Mouse (Mus musculus): Measurements from ENCODE around the gene Rasa3.
A peak's percentile ranks its signal among the peaks of the same experiment; 100 is the strongest.

Rasa3 gene

DNA sequence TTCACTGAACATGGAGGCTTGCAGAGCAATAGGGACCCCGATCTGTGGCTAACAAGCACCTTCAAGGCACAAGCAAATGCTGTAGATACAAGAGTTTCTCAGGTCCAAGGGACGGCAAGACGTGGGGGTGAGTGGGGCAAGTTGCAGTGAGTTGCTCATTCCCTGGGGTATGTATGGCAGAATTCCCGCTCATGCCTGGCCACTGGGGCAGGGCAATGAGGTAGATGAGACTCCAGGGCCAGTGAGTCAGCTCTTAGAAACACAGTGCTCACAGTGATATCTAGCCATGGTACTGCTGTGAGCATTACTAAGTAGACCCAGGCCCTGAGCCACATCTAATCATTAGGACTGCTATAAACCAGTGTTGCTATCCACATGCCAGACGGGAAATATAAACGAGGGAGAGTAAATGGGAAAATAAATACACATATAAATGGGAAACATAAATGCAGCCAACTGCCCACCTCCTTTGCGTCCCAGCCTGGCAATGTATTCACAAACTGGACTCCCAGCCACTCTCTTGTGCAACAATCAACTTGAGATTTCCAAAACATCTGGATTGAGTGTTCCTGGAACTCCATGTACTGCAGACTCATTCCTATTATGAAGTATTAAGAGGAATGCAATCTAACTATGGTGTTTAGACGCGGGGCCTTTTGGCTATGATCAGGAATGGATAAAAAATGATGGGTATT is 57.0 kb downstream of the Rasa3 start:
- DNase-seq (ENCODE audit: low spot score in 2 of 2), result no peak

DNA sequence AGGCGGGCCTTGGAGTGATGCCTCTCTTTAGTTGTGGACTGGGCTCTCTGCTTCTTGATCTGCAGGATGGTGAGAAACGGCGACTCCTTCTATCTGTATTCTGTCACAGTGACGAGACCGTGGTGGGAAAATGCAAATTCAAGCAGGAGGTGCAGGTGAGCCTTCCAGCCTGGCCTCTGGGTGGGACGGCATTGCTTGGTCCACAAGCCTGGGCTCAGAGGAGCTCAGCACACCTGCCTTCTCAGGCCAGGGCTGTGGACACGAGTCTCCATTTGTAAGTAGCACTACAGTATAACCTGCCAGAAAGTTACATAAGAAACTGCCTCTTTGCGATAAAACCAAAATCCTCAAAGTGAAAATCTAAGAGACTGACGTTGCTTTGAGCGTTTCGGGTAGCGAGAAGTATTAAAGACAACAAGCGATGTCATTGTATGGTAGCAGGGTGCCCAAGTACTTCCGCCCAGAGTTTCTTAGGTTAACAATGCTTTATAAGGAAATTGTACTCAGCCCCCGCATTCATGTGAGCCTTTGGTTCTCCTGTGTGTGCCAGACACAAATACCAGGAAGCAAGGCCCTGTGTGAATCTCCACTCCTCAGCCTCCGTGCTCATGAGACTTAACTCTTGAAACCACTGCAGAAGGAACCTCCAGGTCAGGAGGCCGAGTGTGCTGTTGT is 60.4 kb downstream of the Rasa3 start:
- DNase-seq (ENCODE audit: low spot score in 2 of 2), result no peak

DNA sequence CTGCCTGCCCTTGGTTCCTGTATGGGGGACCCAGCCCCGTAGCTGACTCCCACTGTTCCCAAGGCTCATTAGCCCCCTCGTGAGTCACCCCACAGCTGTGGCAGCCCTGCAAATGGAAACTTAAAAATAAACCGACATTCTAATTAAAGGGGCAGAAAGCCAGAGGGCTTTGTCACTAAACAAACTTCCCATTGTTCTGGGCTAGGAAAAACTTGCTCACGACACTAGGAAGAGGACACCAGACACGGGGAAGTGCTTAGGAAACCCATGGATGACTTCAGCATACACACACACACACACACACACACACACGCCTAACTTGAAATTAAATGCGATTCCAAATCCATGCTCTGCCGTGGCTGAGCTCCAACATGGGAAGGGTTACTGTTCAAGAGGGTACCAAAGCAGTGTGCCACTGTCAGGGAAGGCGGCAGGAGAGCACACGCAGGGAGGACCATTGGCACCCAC is 62.4 kb downstream of the Rasa3 start:
- no peak for DNase-seq (ENCODE audit: low spot score in 2 of 2)

DNA sequence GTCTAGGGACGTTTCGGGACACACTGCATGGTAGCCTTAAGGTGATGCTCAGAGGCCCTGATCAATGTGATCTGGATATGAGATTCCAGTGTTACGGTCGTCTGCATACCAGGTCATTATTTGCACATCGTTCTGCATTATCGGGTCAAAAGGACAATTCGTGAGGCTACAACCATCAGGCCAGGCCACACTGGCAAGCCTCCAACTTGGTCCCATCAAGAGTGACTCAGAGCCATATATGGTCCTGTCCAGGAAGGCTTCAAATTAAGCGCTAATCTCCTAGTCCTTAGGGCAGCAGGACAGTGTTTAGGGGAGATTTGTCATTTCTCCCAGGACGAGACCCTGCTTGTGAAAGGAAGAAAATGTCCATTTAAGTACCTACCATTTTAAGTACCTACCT is 63.3 kb downstream of the Rasa3 start:
- DNase-seq (ENCODE audit: low spot score in 2 of 2), result no peak

DNA sequence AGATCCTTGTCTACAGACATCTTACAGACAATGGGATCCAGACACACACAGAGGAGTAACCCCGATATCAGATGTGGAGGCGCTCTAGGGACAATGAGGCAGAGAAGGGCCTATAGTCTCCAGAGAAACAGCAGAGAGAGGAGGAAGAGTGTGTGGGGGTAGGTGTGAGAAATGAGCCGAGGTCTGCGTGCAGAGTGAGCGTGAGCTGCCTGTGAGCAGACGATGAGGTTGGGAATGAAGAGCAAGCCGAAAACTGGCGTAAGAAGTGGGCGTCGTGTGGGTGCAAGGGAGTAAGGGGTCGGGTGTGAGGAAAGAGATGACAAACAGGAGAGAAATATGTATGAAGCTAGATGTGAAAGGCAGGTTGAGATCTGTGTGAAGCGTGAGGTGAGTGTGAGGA is 65.7 kb downstream of the Rasa3 start:
- DNase-seq (ENCODE audit: low spot score in 2 of 2), result peak in 1 of 2 experiments; percentile 62

DNA sequence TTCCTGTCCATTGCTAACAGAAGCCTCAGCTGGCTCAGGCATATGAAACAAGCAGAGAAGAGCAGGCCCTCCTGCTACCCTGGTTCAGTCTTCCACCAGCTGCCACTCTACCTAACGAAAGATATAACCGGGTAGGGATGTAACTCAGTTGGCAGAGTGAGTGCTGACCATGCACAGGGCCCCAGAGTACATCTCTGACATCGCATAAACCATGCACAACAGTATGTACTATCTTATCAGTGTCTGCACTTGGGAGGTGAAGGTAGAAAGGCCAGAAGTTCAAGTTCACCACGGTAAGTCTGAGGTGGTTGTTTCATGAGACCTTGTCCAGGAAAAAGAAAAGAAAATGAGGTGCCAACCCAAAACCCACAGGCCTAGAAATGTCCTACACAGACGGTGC is 67.4 kb downstream of the Rasa3 start:
- no peak for DNase-seq (ENCODE audit: low spot score in 2 of 2)

DNA sequence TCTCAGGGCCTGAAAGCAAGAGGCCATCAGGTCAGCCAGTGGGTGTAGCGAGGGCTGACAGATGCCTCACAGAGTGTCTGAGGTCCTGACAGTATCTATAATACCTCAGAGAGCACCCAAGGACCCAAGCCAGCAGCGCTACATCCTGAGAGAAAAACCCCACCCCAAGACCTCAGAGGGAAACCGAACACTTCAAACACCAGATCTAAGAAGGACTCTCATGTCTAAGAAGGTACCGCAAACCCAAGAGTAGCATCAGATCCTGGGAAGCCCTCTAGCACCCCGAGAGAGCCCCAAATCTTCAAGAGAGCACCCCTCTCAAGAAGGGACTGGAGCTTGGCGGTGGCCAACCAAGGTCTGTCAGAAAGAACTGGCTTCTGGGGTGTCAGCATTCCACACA is 68.5 kb downstream of the Rasa3 start:
- DNase-seq (ENCODE audit: low spot score in 2 of 2), result no peak

DNA sequence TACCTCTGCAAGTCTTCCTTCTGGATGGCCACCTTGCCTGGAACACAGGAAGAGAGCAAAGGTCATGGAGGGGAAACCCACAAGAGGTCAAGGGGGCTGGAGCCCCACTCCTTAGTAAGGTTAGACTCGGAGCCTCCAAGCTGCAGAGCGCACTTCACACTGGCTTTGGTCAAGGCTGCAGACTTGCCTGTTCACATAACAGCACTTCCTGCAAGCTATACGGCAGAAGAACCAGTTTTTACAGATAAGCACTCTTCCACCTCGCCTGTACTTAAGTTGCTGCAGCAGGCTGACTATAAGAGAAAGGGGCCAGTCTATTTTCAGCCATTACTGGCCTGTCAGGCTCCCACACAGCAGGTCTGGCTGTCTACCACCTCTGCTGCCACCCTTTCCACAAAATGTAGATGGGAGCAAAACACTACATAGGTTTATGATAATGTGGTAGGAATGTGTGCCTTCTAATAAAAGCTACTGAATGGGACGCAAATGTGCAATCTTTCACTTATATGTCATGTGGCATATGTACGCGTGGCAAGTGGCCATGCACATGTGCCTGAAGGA is 71.4 kb downstream of the Rasa3 start:
- no peak for DNase-seq (ENCODE audit: low spot score in 2 of 2)

DNA sequence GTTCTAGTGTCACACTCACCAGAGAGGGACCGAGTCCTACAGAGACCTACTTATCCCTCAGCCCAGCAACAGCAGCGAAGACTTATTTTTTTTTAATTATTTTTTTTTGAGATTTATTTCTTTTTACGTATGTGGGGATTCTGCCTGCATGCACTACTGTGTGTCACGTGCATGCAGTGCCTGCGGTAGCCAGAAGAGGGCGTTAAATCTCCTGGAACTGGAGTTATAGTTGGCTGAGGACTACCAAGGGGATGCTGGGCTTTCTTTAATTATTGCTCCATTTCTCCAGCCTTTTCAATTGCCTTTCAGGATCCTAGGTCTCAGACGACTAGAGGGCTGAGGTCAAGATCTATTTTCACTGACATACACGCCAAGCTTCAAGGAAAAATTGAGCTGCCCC is 74.8 kb downstream of the Rasa3 start:
- DNase-seq (ENCODE audit: low spot score in 2 of 2), result no peak

DNA sequence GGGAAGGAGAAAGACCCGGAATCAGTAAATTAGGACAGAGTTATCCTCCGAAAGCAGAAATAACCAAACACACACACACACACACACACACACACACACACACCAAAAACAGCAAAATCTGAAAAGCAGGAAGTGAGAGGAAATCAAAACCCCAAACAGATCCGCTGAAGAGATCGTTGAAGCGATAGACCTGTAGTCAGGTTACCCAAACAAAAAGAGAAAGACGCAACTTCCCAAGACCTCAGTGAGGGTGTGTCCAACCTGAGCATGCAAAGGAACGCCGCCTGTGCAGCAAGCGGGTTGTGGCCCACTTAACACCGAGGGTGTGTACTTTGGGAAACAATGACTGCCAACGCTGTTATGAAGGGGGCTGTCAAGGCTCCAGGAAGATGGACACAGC is 76.2 kb downstream of the Rasa3 start:
- no peak for DNase-seq (ENCODE audit: low spot score in 2 of 2)

DNA sequence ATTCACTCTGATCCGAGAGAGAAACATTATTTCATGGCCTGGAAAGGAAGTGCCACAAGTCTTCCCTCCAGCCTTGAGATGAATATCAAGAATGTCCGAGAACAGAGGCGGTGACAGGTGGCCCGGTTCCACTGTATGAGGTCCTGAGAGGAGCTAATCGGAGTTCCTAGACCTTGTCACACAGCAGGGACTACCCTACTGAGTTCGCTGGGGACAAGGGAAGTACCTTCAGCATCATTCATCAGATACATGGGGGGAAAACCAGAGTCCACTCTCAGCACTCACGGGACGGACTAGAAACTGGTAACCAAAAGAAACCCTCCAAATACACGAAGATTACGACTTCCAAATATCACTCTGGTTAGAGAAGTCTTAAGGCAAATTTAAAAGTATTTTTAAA is 76.7 kb downstream of the Rasa3 start:
- DNase-seq (ENCODE audit: low spot score in 2 of 2), result no peak

DNA sequence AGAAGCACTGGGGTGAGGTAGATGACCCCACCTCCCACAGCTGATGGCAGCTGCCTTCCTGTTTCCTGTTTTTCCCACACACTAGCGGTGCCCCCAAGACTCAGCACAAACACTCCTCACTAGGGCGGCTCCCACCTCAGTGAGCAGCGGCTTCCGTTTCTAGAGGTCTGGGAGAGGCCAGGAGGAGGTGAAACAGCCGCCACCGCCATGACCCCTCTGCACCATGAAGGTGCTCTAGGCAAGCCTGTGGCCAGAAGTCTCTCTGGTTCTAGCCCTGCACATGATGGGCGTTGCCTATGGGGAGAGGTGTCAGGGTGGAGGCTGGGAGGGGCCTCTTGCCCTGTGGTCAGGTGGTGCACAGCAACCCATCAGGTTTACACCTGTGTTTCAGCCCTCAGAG is 77.2 kb downstream of the Rasa3 start:
- no peak for DNase-seq (ENCODE audit: low spot score in 2 of 2)

DNA sequence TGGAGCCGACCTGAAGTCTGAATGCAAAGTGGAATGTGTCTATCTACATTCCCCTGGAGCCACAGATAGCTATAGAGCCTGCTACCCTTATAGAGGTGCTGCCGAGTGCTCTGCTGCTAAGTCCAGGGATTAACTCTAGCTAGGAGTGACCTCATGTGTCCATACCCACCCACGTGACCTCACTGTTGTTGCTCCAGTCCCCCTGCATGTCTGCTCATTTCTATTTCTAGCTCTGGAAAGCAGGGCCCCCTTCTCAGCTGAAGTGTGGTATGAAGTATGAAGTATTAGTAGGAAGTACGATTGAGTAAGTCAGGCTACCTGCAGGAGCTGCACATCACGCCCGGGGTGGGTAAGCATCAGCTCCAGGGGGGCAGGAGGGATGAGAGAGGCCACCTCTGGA is 79.6 kb downstream of the Rasa3 start:
- no peak for DNase-seq (ENCODE audit: low spot score in 2 of 2)

DNA sequence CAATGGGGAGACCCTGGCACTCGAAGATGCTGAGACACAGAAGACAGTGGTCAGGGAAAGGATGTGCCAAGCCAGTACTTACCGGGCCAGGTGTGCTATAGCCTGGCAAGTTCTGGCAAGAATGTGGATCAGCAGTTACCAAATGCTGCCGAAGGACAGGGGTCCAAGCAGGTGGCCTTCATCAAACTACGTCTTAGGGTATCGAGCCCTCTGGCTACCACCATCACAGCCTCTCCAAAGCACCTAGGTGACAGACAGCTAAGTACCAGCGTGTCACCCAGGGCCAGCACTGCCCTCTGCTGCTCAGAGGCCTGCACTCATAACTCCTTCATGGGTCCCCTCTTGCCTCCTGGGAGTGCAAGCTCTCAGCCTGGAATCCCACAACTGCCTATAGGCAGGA is 81.5 kb downstream of the Rasa3 start:
- no peak for DNase-seq (ENCODE audit: low spot score in 2 of 2)

DNA sequence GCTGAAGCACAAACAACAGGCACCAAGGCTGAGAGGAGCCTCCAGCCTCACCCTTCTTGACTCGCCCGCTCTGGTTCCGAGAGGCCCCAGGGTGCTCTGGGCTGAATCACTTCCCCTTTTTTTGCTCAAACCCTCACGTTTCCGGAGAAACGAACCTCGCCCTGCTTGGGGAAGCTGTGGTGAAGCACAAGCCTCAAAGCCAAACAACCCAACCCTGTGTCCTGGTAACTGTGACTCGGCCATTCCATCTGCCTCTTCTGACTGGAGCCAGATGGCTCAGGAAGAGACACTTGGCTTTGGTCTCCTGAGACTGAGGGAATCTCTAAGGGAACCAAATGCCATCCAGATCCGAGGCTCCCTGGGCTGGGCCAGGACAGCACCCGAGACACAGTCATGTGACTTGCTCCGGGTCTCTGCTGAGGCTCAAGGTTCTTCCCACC is 82.5 kb downstream of the Rasa3 start:
- DNase-seq (ENCODE audit: low spot score in 2 of 2), result no peak

DNA sequence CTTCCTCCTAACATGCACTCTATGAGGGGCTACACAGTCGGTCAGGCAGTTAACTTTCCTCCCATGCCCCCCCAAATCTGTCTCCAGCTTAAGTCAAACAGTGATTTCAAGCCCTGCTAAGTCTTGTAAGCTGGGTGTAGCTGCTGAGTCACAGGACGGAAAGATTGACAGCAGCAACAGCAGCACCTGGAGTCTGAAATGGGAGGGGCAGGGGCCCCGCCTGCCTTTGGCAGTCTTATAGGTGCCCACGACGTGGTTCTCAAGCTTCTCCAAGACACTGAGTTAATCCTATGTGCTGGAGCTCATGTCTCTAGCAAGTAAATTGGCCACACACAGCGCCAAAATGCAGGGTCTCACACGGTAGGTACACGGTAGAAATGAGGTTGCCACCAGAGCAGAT is 84.1 kb downstream of the Rasa3 start:
- DNase-seq (ENCODE audit: low spot score in 2 of 2), result no peak

DNA sequence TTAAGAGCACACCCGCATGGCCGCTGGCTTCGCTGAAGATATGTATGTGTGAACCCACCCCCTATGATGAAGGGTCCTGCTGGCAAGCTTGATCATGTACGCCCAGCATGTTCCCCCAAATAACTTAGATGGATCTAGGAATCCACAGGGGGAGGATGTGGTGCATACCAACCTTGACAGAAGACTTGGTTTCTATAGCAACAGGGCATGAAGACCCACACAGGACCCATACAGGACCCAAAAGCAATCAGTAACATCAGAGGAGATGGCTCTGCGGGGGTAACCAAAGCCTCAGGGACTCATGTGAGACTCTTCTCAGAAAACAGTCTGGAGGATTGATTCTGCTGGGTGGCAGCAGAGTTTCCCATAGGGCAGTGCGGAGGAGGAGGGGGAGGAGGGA is 86.2 kb downstream of the Rasa3 start:
- DNase-seq (ENCODE audit: low spot score in 2 of 2), result no peak

DNA sequence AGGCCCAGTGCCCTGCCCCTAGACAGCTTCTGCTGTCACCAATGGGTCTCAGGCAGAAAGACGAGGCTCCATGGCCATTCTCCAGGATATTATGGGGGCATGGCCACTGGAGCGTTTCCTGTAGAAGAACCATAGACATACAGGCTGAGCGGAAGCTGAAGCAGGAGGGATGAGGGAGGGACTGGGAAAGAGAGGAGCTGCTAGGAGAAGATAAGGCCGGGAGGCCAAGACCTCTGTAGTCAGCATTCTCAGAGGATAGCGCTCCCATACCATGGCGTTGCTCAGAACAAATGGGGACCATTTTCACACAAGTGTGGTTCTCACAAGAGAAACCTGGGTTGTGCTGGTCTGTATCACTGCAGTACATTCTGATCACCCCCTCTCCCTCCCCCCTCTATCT is 88.3 kb downstream of the Rasa3 start:
- no peak for DNase-seq (ENCODE audit: low spot score in 2 of 2)

DNA sequence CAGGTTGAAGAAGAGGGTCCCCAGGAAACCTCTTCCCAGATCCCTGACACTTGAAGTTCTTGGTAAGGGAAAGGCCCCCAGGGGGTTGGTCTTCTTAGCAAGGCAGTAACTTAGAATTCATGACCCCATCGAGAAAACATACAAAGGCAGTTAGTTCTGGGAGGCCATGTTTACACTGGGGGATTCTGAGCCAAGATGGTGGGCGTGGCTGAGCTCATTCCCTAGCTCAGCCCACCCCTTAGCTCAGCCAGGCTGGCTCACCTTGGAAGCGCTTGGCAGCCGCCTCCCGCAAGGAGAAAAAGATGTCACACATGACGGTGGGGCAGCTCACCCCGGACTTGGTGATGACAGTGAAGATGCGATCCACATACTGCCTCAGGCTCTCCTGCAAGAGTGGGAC is 92.8 kb downstream of the Rasa3 start:
- DNase-seq (ENCODE audit: low spot score in 2 of 2), result no peak

DNA sequence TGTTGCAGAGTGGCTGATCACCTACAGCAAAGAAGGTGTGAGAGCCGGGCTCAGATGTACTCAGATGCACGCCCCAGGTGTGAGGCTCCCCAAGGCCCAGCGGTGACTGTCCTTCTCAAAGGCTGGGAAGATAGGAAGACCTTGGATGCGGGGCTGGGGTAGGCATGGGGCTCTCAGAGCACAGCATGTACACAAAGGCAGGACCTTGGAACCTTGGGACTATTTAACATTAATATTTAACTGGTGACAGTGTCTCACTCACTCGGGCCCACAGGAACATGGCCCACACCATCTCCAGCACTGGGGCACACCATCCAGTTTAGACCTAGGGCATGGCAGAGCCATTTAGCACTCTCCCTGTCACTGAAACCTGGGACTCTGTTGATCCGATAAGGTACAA is 99.5 kb downstream of the Rasa3 start:
- DNase-seq (ENCODE audit: low spot score in 2 of 2), result no peak

DNA sequence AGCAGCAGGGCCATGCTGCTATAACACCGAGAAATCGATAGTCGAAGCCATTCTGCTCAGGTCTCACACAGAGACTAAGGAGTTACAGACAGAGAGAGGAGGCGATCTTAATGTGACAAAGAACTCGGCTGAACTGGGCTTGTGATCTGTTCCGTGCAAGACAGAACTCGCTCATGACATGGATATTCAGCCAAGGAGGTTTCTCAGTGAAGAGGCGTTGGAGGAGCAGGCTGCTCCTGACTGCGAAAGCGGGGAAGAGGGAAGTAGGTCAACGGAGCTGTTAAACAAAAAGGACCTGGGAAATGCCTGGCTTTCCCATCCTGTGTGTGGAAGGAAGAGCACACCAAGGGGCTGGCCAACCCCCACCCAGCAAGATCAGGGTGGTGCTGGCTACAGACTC is 105.4 kb downstream of the Rasa3 start:
- peak in 1 of 2 experiments; percentile 47 for DNase-seq (ENCODE audit: low spot score in 2 of 2)

DNA sequence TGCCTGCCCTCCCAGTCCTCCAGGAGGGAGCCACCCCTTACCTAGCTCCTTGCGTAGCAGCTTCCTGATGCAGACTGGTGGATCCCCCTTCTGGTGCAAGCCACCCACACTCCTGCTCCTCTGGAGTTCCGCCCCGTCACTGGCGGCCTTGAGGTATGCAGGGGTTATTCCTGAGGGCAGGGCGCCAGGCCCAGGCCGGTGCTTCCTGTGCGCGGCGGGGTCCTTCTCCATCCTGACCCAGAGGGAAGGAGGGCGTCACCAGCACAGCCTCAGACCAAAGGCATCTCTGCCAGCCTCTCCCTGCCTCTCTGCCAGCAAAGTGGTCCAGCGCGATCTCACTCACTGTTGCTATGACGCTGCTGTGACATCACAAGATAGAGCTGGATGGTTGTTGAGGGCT is 115.3 kb downstream of the Rasa3 start, which contains the start of gene 1700029H14Rik:
Gene 1700029H14Rik (minus strand): TSS at position 344 of the 400 bp plus-strand sequence.
- no peak for DNase-seq (ENCODE audit: low spot score in 2 of 2)

DNA sequence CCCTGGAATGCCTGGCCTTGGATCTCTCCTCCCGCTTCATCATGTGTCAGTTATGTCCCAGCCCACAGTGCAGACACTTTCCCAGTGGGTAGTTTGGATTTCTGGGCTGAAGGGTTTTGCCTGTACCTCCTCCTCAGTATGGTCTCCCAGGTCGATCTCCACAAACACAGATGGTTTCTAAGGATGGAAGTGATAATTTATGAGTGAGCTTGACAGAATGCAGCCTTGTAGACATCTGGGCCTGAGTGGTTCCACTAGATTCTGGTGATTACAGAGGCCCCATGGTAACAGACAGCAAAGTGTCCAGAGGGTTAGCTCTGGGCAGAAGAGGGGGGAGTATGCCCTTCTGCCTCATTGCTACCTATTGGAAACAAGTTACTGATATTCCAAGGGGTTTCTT is 119.9 kb downstream of the Rasa3 start:
- no peak for DNase-seq (ENCODE audit: low spot score in 2 of 2)

DNA sequence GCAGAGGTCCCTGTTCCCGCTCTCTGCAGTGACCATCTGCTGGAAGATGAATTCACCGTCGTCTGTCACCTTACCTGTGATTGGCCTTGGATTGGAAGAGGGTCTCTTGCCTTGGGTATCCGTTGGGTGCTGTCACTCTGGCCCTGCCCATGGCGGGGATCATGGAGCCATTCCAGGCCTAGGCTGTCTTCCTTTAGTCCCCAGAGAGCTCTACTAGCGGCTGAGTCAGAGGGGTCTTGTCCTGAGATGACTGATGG is 125.9 kb downstream of the Rasa3 start:
- no peak for DNase-seq (ENCODE audit: low spot score in 2 of 2)

Data from right cerebral cortex, postnatal 36 days (tissue).